Mouse (Mus musculus) liver, embryonic 14.5 days (tissue): ENCODE data around the gene Lingo1. TPM values are rescaled to one million over a fixed set of nuclear protein-coding genes. Genes with fewer than 3 reads are reported as not detected.

Experiments
- ATAC-seq: fragments of 200-750 bp; cut with Nextera tagmentation; 2 replicates; pipeline ENCODE4 v1.8.0; 2017; ENCODE audit warnings: moderate number of reproducible peaks, mild to moderate bottlenecking, moderate library complexity; ENCODE audit not compliant: insufficient read depth
- DNase-seq, 3 experiments: peaks; one replicate each; pipeline ENCODE4 v3.0.0-alpha.2; 2012 to 2013; ENCODE audit warnings: low read depth in 3 of 3, low spot score in 3 of 3
- H3K27ac ChIP-seq: fragments of 300-500 bp; sonication (generic); 2 replicates; pipeline ENCODE4 v1.5.1; 2014; ENCODE audit warnings: moderate library complexity, mild to moderate bottlenecking, control low read depth, inconsistent platforms
- H3K27me3 ChIP-seq: fragments of 300-500 bp; sonication (generic); 2 replicates; pipeline ENCODE4 v1.6.1; 2014; ENCODE audit warnings: mild to moderate bottlenecking, low read length, moderate library complexity; ENCODE audit not compliant: control insufficient read depth, insufficient read depth
- H3K36me3 ChIP-seq: fragments of 300-500 bp; sonication (generic); replicated peaks from 2 replicates; pipeline ENCODE4 v1.6.1; 2014; ENCODE audit warnings: low read depth; ENCODE audit not compliant: control insufficient read depth, insufficient read depth
- H3K4me1 ChIP-seq, 2 experiments: fragments of 200-500 bp in 1 of 2; fragments of 300-500 bp in 1 of 2; sonication (generic) in 1 of 2; replicated peaks; 2 replicates each; pipeline ENCODE4 v1.6.1; 2012 to 2014; ENCODE audit warnings: antibody characterized with exemption in 1 of 2, inconsistent platforms in 1 of 2, low read length in 1 of 2; ENCODE audit not compliant: control insufficient read depth in 2 of 2, insufficient read depth in 2 of 2
- H3K4me2 ChIP-seq: fragments of 300-500 bp; sonication (generic); 2 replicates; pipeline ENCODE4 v1.6.1; 2014; ENCODE audit warnings: low read depth, mild to moderate bottlenecking, control low read depth, moderate library complexity
- H3K4me3 ChIP-seq, 2 experiments: fragments of 200-500 bp in 1 of 2; fragments of 300-500 bp in 1 of 2; sonication (generic) in 1 of 2; 2 replicates each; pipeline ENCODE4 v1.5.1; 2012 to 2014; ENCODE audit warnings: low read depth in 2 of 2, low read length in 2 of 2, mild to moderate bottlenecking in 2 of 2, control low read depth in 1 of 2, inconsistent platforms in 1 of 2, moderate library complexity in 1 of 2; ENCODE audit not compliant: insufficient read depth in 1 of 2
- H3K9ac ChIP-seq: fragments of 300-500 bp; sonication (generic); replicated peaks from 2 replicates; pipeline ENCODE4 v1.6.1; 2014; ENCODE audit warnings: mild to moderate bottlenecking, control low read depth, moderate library complexity
- H3K9me3 ChIP-seq: fragments of 300-500 bp; sonication (generic); 2 replicates; pipeline ENCODE4 v1.6.1; 2016; ENCODE audit warnings: low read length, mixed read lengths; ENCODE audit not compliant: control insufficient read depth
- CTCF ChIP-seq: IDR thresholded peaks from 2 replicates; pipeline ENCODE4 v1.5.1; 2016; ENCODE audit warnings: antibody characterized with exemption, low read depth, control low read depth
- EP300 ChIP-seq: IDR thresholded peaks from 2 replicates; pipeline ENCODE4 v1.6.1; 2016; ENCODE audit warnings: antibody characterized with exemption, low read depth
- WGBS: fragments of 180-500 bp; shearing (Covaris S2); extraction: QIAGEN DNeasy Blood & Tissue Kit; methylation state at CpG from one replicate; pipeline ENCODE4 v1.1.7; 2014; ENCODE audit not compliant: insufficient replicate concordance; 5-methylcytosine and 5-hydroxymethylcytosine counted together
- polyA plus RNA-seq, 2 experiments: library from polyadenylated mRNA; depleted of rRNA in 1 of 2; stranded (reverse) in 1 of 2; unstranded in 1 of 2; fragments of >200 nt; fragmentation: Nextera tagmentation in 1 of 2; extraction: Ambion mirVana in 1 of 2; gene quantifications; 2 replicates each; pipeline versions ENCODE4 v1.2.1 to v1.2.3; 2012 to 2014

Lingo1 gene
- polyA plus RNA-seq, 2 experiments: 0.14 to 0.58 TPM

- Histone ChIP-seq H3K4me2 (no peak overlapping the region), H3K27ac (no peak overlapping the region), H3K4me3 (no peak overlapping the region), H3K9ac (no peak overlapping the region), H3K27me3 (no peaks in the 10 kb centered on the region), H3K4me1 (no peaks in the 10 kb centered on the region), H3K9me3 (no peaks in the 10 kb centered on the region), H3K36me3 (no peaks in the 10 kb centered on the region)
- WGBS: 64% methylated on average over 8 of the region's 8 CpGs
- TF ChIP-seq CTCF (no peak), EP300 (no peak)
- DNase-seq: no peak
- ATAC-seq: no peak
Measured at GRCm38 (mm10) chr9:56591248-56591888, 204.9 kb downstream of the Lingo1 start.

GRCm38 (mm10) chr9:56589762-56590161, 206.5 kb downstream of the Lingo1 start:
- Histone ChIP-seq H3K36me3 (no peaks in the 10 kb centered on the region), H3K9me3 (no peaks in the 10 kb centered on the region), H3K4me1 (no peaks in the 10 kb centered on the region), H3K9ac (no peak overlapping the region), H3K27ac (no peak overlapping the region), H3K4me3 (no peak overlapping the region), H3K4me2 (no peak overlapping the region), H3K27me3 (no peaks in the 10 kb centered on the region)
- ATAC-seq (no peak), DNase-seq (no peak)
- TF ChIP-seq EP300 (no peak), CTCF (no peak)
- 55% methylated on average over 5 of the region's 5 CpGs for WGBS

- Histone ChIP-seq H3K27ac (no peak overlapping the region), H3K4me2 (no peak overlapping the region), H3K9ac (no peak overlapping the region), H3K4me1 (no peaks in the 10 kb centered on the region), H3K27me3 (no peaks in the 10 kb centered on the region), H3K9me3 (no peaks in the 10 kb centered on the region), H3K4me3 (no peak overlapping the region), H3K36me3 (no peaks in the 10 kb centered on the region)
- TF ChIP-seq EP300: no peak
- TF ChIP-seq CTCF: no peak
- ATAC-seq (no peak), DNase-seq (no peak)
- 75% methylated on average over 7 of the region's 7 CpGs for WGBS
Measured at GRCm38 (mm10) chr9:56584043-56584424, 212.2 kb downstream of the Lingo1 start.

GRCm38 (mm10) chr9:56583139-56584042, 212.9 kb downstream of the Lingo1 start:
- no peak for TF ChIP-seq CTCF
- TF ChIP-seq EP300: no peak
- Histone ChIP-seq H3K9ac (no peak overlapping the region), H3K9me3 (no peaks in the 10 kb centered on the region), H3K27ac (no peak overlapping the region), H3K27me3 (no peaks in the 10 kb centered on the region), H3K4me3 (no peak overlapping the region), H3K36me3 (no peaks in the 10 kb centered on the region), H3K4me1 (no peaks in the 10 kb centered on the region), H3K4me2 (no peak overlapping the region)
- DNase-seq (no peak), ATAC-seq (no peak)
- 59% methylated on average over 11 of the region's 11 CpGs for WGBS

- Histone ChIP-seq H3K4me2 (no peak overlapping the region), H3K27ac (no peak overlapping the region), H3K27me3 (no peaks in the 10 kb centered on the region), H3K4me3 (no peak overlapping the region), H3K36me3 (no peaks in the 10 kb centered on the region), H3K9ac (no peak overlapping the region), H3K9me3 (no peaks in the 10 kb centered on the region), H3K4me1 (no peaks in the 10 kb centered on the region)
- DNase-seq (no peak), ATAC-seq (no peak)
- TF ChIP-seq CTCF (no peak), EP300 (no peak)
- 26% methylated on average over 8 of the region's 8 CpGs for WGBS
Measured at GRCm38 (mm10) chr9:56582628-56583027, 213.6 kb downstream of the Lingo1 start.
